Mouse (Mus musculus): ENCODE data around the gene Atl1.

The Atl1 gene

GRCm38 (mm10) chr12:69884053-69884452, 8.4 kb upstream of the Atl1 start:
- no peak for DNase-seq (ENCODE audit: low read depth, low spot score)

- DNase-seq (ENCODE audit: low read depth, low spot score): no peak
These were observed 7.1 kb upstream of the Atl1 start for GRCm38 (mm10) chr12:69885170-69885923.

- DNase-seq (ENCODE audit: low read depth, low spot score): no peak
These were observed 4.6 kb upstream of the Atl1 start for GRCm38 (mm10) chr12:69887776-69888175.

- no peak for DNase-seq (ENCODE audit: low read depth, low spot score)
These were observed 4.1 kb upstream of the Atl1 start for GRCm38 (mm10) chr12:69888345-69888744.

GRCm38 (mm10) chr12:69890051-69890450, 2.4 kb upstream of the Atl1 start:
- no peak for DNase-seq (ENCODE audit: low read depth, low spot score)

- no peak for DNase-seq (ENCODE audit: low read depth, low spot score)
These were observed 1.9 kb upstream of the Atl1 start for GRCm38 (mm10) chr12:69890476-69890875.

GRCm38 (mm10) chr12:69891721-69892120, 693 bp upstream of the Atl1 start:
- DNase-seq (ENCODE audit: low read depth, low spot score): no peak

GRCm38 (mm10) chr12:69893927-69894326, 1.5 kb downstream of the Atl1 start:
- DNase-seq (ENCODE audit: low read depth, low spot score): peak; percentile 62

GRCm38 (mm10) chr12:69895046-69895445, 2.6 kb downstream of the Atl1 start:
- DNase-seq (ENCODE audit: low read depth, low spot score): no peak

- DNase-seq (ENCODE audit: low read depth, low spot score): no peak
These were observed 5.7 kb downstream of the Atl1 start for GRCm38 (mm10) chr12:69898119-69898518.

GRCm38 (mm10) chr12:69904991-69905390, 12.6 kb downstream of the Atl1 start:
- DNase-seq (ENCODE audit: low read depth, low spot score): no peak

GRCm38 (mm10) chr12:69907667-69908510, 15.5 kb downstream of the Atl1 start:
- peak; percentile 71 for DNase-seq (ENCODE audit: low read depth, low spot score)

GRCm38 (mm10) chr12:69908511-69908900, 16.1 kb downstream of the Atl1 start:
- DNase-seq (ENCODE audit: low read depth, low spot score): peak; percentile 23

GRCm38 (mm10) chr12:69911906-69912305, 19.5 kb downstream of the Atl1 start:
- peak; percentile 42 for DNase-seq (ENCODE audit: low read depth, low spot score)

- DNase-seq (ENCODE audit: low read depth, low spot score): no peak
These were observed 20.3 kb downstream of the Atl1 start for GRCm38 (mm10) chr12:69912737-69913136.

- DNase-seq (ENCODE audit: low read depth, low spot score): no peak
These were observed 25.5 kb downstream of the Atl1 start for GRCm38 (mm10) chr12:69917870-69918269.

- no peak for DNase-seq (ENCODE audit: low read depth, low spot score)
These were observed 29.7 kb downstream of the Atl1 start for GRCm38 (mm10) chr12:69922099-69922498.

- no peak for DNase-seq (ENCODE audit: low read depth, low spot score)
These were observed 30.7 kb downstream of the Atl1 start for GRCm38 (mm10) chr12:69923128-69923527.

- DNase-seq (ENCODE audit: low read depth, low spot score): no peak
These were observed 31.2 kb downstream of the Atl1 start for GRCm38 (mm10) chr12:69923603-69924002.

- DNase-seq (ENCODE audit: low read depth, low spot score): peak; percentile 52
These were observed 31.6 kb downstream of the Atl1 start for GRCm38 (mm10) chr12:69924012-69924411.

- peak; percentile 82 for DNase-seq (ENCODE audit: low read depth, low spot score)
These were observed 34.3 kb downstream of the Atl1 start for GRCm38 (mm10) chr12:69926716-69927115.

GRCm38 (mm10) chr12:69937731-69938130, 45.3 kb downstream of the Atl1 start:
- peak; percentile 88 for DNase-seq (ENCODE audit: low read depth, low spot score)

- DNase-seq (ENCODE audit: low read depth, low spot score): peak; percentile 68
These were observed 46.9 kb downstream of the Atl1 start for GRCm38 (mm10) chr12:69939291-69939690.
